Mouse (Mus musculus): Measurements from ENCODE around the gene Adprhl1. TPM values are rescaled to one million over a fixed set of nuclear protein-coding genes. Genes with fewer than 3 reads are reported as not detected.

Gene Adprhl1
- total RNA-seq, 2 experiments from 2014 or later: 42.3 to 61.6 TPM

GRCm38 (mm10) chr8:13229802-13230201 is 24.2 kb downstream of the Adprhl1 start:
- no peak for DNase-seq

- no peak for DNase-seq
Observed at GRCm38 (mm10) chr8:13228923-13229610, 24.9 kb downstream of the Adprhl1 start.

DNA sequence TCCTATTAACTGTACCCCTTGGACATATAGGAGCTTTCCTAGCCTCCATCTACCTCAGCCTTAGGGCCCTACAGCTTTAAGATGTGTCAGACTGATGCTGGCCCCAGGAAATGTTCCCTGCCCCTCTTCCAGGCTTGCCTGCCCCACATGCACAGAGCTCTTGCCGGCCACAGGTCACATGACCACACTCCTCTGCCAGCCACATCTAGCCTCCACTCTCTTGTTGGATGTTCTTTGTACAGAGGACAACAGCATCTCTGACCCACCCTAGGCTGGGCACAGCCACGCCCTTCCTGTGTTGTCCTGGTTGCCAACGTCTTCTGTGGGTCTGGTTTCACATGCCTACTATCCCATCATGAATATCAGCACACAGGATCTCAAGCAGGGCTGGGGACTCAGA is 26.8 kb downstream of the Adprhl1 start:
- no peak for DNase-seq

DNA sequence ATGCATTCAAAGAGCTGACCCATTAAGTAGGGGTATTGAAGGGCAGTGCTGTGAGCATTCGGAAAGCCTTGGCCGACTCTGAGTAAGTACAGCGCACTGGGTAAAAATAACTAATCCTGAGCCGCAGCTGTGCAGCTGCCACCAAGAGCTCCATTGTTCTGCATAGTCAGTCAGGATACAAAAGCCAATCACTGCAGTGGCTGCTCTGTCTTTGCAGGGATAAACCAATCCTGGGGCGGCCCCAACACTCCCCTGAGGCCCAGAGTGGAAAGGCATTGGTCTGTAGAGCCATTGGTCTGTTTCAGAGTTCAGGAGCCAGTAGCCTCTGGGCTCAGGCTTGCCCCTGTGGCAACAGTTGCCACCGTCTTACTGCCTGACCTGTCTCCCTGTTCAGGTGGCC is 27.7 kb downstream of the Adprhl1 start:
- DNase-seq: no peak

GRCm38 (mm10) chr8:13224426-13224825 is 29.5 kb downstream of the Adprhl1 start:
- DNase-seq: no peak

GRCm38 (mm10) chr8:13218441-13218840 is 35.5 kb downstream of the Adprhl1 start:
- DNase-seq: no peak

GRCm38 (mm10) chr8:13217986-13218385 is 36.0 kb downstream of the Adprhl1 start:
- DNase-seq: no peak

- no peak for DNase-seq
Observed at GRCm38 (mm10) chr8:13217093-13217492, 36.9 kb downstream of the Adprhl1 start.

- DNase-seq: no peak
Observed at GRCm38 (mm10) chr8:13216386-13216785, 37.6 kb downstream of the Adprhl1 start.

DNA sequence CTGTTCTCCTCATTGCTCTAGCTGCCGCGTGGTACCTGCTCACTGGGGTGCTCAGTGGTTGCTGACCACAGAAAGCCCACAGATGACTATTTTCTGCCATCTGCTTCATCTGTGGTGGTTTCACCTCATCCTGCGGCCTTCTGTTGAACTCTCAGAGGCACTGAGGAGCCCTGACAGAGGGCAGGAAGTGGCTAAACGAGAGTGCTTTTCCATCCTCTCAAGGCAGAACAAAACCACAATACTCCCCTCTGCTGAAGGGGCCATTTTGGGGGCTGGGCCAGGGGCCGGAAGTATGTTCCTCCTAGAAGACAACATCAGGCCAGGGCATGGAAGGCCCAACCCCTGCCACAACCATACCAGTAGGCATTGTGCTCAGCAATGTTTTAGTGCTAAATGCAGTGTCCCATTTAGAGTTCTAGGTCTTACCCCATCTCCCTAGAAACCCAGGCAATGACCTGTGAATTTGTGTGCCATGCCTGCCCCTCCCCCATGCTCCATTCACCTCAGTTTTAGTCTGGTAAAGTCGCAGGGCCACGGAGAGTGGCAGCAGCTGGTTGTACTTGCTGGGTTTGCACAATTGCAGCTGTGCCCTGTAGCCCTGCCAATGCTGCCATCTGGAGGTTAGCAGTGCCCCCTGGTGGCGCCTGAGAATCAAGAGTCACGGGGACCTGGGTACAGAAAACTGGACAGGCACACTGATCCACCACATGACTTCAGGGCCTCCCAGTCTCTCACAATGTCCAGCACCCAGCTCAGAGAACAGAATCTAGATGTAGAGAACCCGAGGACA is 40.3 kb downstream of the Adprhl1 start:
- DNase-seq: peak; percentile 88

DNA sequence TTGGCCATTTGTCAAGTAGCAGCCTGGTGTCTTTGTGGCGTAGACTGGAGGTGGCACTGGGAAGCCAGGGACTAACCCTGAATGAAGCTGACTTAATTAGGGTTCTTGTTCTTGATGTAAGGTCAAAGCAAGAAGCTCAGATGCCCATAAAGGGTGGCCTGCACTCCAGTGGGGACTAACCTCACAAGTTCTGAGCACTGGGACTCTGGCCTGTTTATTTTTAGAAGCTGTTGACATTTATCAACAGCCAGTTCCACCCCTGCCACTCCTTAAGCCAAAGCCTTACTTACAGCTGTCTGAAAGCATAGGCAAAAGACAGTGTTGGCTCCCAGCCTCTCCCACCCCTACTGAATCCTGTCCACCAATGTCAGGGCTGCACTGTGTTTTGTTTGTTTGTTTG is 44.2 kb downstream of the Adprhl1 start:
- DNase-seq: peak; percentile 54

DNA sequence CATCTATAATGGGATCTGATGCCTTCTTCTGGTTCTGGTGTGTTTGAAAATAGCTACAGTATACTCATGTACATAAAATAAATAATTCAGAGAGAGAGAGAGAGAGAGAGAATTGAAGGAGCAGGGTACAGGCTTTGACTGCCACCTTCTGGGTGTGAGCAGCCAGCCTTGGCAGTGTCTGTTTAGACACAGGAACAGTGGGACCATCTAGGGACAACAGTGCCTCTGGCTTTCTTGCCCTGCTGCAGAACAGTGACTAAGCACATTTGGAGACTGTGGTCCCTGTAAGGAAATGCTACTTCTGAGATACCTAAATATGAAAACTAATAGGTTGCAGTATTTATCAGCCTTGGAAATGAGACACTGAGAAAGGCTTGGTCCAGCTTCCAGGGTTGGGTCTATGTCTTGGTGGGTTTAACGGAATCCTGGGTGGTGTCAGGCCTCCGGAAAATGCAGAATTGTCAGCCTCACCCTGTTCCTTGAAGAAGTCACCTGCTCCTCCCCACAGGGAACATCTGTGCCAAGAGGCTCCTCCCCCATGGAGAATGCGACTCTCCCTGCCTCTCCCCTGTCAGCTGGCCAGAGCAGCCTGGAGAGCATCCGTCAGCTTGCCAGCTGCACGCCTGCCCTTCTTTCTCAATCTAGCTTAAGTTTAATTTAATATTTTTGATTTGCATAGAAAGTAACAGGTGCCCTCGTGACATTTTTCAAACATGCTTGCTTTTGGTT is 45.2 kb downstream of the Adprhl1 start:
- peak; percentile 82 for DNase-seq

GRCm38 (mm10) chr8:13206290-13206689 is 47.7 kb downstream of the Adprhl1 start:
- no peak for DNase-seq

DNA sequence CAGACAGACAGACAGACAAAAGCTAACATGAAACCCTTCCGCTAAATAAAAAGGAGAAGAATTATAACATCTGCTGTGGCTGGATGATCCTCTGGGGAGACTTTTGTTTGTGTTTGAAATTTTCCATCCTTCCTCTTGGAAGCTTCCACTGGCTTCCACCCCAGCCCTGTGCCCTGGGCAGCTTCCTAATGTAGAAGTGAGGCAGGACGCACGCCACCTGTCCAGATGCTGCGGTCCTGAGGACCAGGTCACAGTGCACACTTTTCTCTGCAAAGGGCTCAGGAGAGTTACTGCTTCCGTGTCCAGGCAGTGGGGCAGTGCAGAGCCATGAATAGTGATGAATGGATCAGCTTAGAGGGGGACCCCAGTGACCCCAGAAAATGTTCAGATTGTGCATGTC is 48.7 kb downstream of the Adprhl1 start:
- DNase-seq: no peak

DNA sequence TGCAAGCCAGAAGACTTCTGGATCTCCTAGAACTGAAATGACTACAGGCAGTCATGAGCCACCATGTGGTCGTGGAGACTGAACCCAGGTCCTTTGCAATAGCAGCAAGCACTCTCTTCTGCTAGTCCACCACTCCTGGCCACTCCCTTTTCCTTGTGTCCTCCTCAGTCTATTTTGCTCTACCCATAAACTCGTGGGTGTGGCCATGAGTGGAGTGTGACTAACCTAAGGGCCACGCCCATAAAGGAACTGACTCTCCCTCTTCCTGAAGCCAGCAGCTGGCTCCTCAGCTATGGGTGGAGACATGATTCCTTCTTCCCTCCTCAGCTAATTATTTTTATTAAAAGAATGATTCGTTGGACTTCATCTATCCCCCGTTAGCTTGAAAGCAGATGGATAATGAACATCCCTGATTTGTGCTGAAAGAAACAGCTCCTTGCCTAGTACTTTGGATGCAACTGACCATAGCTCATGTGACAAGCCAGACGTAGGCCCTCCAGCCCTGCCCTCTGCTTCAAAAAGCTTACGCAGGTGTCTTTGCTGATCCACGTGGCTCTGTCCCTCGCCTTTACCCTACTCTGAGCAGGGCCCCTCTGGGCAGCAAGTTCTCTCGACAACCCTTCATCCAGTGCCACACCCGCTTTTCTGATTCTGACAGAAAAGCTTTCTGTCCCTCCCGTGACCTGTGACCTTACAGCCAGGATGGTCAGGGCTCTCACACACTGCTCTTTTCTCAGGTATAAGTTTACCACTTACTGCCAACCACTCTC is 49.4 kb downstream of the Adprhl1 start:
- DNase-seq: peak; percentile 28

DNA sequence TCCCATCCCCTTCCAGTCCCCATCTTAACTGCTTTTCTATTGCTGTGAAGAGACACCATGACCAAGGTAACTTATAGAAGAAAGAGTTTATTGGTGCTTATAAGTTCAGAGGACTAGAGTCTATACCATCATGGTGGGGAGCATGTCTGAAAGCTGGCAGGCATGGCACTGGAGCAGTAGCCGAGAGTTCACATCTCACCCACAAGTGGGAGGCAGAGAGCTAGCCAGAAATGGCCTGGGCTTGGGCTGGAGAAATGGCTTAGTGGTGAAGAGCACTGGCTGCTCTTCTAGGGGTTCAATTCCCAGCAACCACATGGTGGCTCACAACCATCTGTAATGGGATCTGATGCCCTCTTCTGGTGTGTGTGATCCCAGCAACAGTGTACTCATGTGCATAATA is 50.5 kb downstream of the Adprhl1 start:
- DNase-seq: no peak

DNA sequence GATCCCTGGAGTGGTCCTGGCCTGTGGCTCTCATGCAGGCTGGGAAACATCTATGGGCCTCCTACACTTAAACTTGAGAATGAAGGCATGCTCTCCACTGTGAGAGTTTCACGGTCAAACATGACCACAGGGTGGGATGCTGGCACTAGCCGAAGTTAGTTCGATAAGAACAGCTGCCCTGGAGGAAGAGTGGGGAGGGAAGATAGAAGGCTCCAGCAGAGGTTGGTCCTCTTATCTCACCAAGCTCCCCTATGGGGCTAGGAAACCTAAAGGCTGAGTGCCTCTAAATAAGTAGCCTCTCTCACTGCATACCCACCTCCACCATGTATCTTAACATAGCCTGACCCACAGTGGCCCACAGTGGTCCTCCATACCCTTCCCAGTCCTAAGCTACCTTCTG is 51.2 kb downstream of the Adprhl1 start:
- no peak for DNase-seq

GRCm38 (mm10) chr8:13202041-13202440 is 51.9 kb downstream of the Adprhl1 start:
- DNase-seq: no peak

- no peak for DNase-seq
Observed at GRCm38 (mm10) chr8:13201013-13201334, 53.0 kb downstream of the Adprhl1 start.

GRCm38 (mm10) chr8:13200301-13201012 is 53.5 kb downstream of the Adprhl1 start, which contains the start of gene Grtp1:
TSS of gene Grtp1 (minus strand) at chr8:13200620.
- DNase-seq: peak; percentile 48

DNA sequence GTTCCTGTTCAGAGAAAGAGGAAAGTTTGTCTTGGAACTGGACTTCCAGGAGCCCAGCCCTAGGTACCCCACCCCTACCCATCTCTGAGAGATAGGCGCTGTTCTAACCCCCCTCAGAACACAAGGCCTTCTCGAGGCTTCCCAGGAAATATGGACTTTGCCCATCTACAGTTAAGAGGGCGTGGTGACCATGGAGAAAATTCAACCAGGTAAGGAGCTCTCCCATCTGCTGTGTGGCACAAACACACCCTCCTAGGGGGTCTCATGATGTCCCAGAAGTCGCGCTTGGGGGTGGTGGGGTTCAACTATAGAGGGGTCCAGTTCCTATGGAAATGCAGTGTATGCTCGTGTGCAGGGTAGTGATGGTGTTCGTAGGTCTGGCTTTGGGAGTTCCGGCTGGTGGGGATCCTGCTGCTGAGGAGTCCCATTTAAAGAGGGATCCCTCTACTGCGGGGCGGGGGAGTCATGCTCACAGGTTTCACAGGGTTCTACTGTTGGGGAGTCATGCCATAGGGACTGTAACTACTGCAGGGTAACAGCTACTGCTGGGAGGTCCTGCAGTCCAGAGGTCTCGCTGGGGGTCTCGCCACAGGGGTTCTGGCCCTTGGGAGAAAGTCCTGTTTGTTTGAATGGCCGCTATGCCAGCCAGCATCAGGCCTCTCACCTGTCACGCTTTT is 54.4 kb downstream of the Adprhl1 start:
- no peak for DNase-seq
